ENCODE assay signal across 16 mouse cellular contexts in the genomic region with DNA sequence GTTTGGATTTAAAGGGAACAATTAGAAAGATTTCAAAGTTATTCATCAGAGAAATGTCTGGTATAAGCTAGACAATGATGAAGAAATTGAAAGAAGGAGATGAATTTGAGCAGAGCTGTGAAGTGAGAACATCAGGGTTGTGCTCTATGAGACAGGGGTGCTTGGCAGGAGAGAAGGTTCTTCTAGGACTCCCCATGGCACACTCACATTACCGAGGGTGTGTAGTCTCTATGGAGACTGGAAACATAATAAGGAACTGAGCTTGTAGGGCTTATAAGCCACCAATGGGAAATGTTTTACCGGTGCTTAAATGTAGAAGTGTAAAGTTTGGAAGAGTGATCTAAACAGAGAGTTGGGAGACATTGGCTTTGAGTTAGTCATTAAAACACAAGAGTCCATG.
"Had no signal": no experiment of that assay in that cellular context is flagged by ENCODE, and none has a peak within 500 bp of the region (broad histone marks: within the 10 kb centered on the region; RNA-seq: fewer than 3 reads in every experiment).

No protein-coding gene starts in this region.

- H3K27me3 ChIP-seq: neural tube, embryonic 13.5 days; neural tube, embryonic 15.5 days; stomach, embryonic 15.5 days had no signal

- H3K4me3 ChIP-seq: neural tube, embryonic 13.5 days; neural tube, embryonic 15.5 days; stomach, embryonic 15.5 days had no signal

- H3K4me2 ChIP-seq: neural tube, embryonic 13.5 days; neural tube, embryonic 15.5 days; stomach, embryonic 15.5 days had no signal

- DNase-seq: retina, postnatal 1 day; right cerebral cortex, adult 18-20 months; right cerebral cortex, postnatal 14 days; right cerebral cortex, postnatal 25 days; right cerebral cortex, postnatal 4 days; spleen, adult 18-20 months; thymus, adult 18-20 months; thymus, adult 2 months; thymus, postnatal 14 days; thymus, postnatal 25 days; thymus, postnatal 36 days; thymus, postnatal 4 days had no signal

- H3K4me1 ChIP-seq: neural tube, embryonic 13.5 days; neural tube, embryonic 15.5 days; stomach, embryonic 15.5 days had no signal

- H3K9me3 ChIP-seq: neural tube, embryonic 13.5 days; neural tube, embryonic 15.5 days; stomach, embryonic 15.5 days had no signal

- H3K36me3 ChIP-seq: neural tube, embryonic 13.5 days; neural tube, embryonic 15.5 days; stomach, embryonic 15.5 days had no signal

- H3K9ac ChIP-seq: neural tube, embryonic 13.5 days; neural tube, embryonic 15.5 days; stomach, embryonic 15.5 days had no signal

- H3K27ac ChIP-seq: neural tube, embryonic 13.5 days; neural tube, embryonic 15.5 days; stomach, embryonic 15.5 days; stomach, postnatal 0 days had no signal
